Mouse (Mus musculus) G1E (cell line): ENCODE measurements around the gene B3gnt9.

Experiments
- CTCF ChIP-seq: IDR thresholded peaks from 2 replicates; pipeline ENCODE4 v1.5.1; 2012; ENCODE audit warnings: low read depth, low read length, inconsistent platforms, mixed read lengths
- GATA1 ChIP-seq: IDR thresholded peaks from 2 replicates; pipeline ENCODE4 v1.6.1; 2012; ENCODE audit warnings: borderline replicate concordance, low read length, inconsistent platforms, mixed read lengths
- GATA2 ChIP-seq: IDR thresholded peaks from 2 replicates; pipeline ENCODE4 v1.6.1; 2012; ENCODE audit warnings: low read depth, low read length, inconsistent platforms, borderline replicate concordance
- POLR2AphosphoS5 ChIP-seq: IDR thresholded peaks from 2 replicates; pipeline ENCODE4 v1.6.1; 2012; ENCODE audit warnings: low read depth, low read length, inconsistent platforms; ENCODE audit not compliant: insufficient replicate concordance
- TAL1 ChIP-seq: conservative IDR thresholded peaks from 2 replicates; pipeline ENCODE4 v1.6.1; 2012; ENCODE audit warnings: low read depth, low read length, inconsistent platforms, mixed read lengths

- TF ChIP-seq CTCF (no peak), TAL1 (no peak), GATA1 (no peak), POLR2AphosphoS5 (no peak), GATA2 (no peak)
These were observed 38.5 kb upstream of the B3gnt9 start for GRCm38 (mm10) chr8:105293405-105293804.
